Mouse (Mus musculus) NIH3T3 (cell line): ENCODE measurements at regions not wholly inside any gene's neighbourhood (a gene's known extent, or its start where the extent isn't known, plus 50 kb on each side); places are given as distances from the start of the nearest gene placed in this dataset.

ENCODE experiments used
- DNase-seq: peaks from one replicate; pipeline ENCODE4 v3.0.0-alpha.2; 2012; ENCODE audit warnings: low read depth

- DNase-seq: no peak
Observed at GRCm38 (mm10) chr16:93458598-93459496, 145.0 kb downstream of the Setd4 start.

GRCm38 (mm10) chr16:93458011-93458585, 145.8 kb downstream of the Setd4 start:
- no peak for DNase-seq

- peak; percentile 44 for DNase-seq
Observed at GRCm38 (mm10) chr16:93456706-93457425, 147.0 kb downstream of the Setd4 start.

GRCm38 (mm10) chr16:93454080-93454997, 149.5 kb downstream of the Setd4 start:
- peak; percentile 93 for DNase-seq

GRCm38 (mm10) chr16:93453056-93453455, 150.8 kb downstream of the Setd4 start:
- DNase-seq: no peak

GRCm38 (mm10) chr16:93450896-93451295, 153.0 kb downstream of the Setd4 start:
- no peak for DNase-seq

- DNase-seq: no peak
Observed at GRCm38 (mm10) chr16:93449925-93450324, 153.9 kb downstream of the Setd4 start.

GRCm38 (mm10) chr16:93448124-93448523, 155.7 kb downstream of the Setd4 start:
- no peak for DNase-seq

GRCm38 (mm10) chr16:93446970-93447369, 156.9 kb downstream of the Setd4 start:
- DNase-seq: no peak

GRCm38 (mm10) chr16:93446206-93446605, 157.7 kb downstream of the Setd4 start:
- DNase-seq: peak; percentile 31

- DNase-seq: peak; percentile 56
Observed at GRCm38 (mm10) chr16:93442837-93443236, 161.0 kb downstream of the Setd4 start.

- DNase-seq: no peak
Observed at GRCm38 (mm10) chr16:93437608-93438425, 166.0 kb downstream of the Setd4 start.

GRCm38 (mm10) chr16:93436732-93437131, 167.1 kb downstream of the Setd4 start:
- DNase-seq: no peak

GRCm38 (mm10) chr16:93431316-93431715, 172.5 kb downstream of the Setd4 start:
- no peak for DNase-seq

- peak; percentile 48 for DNase-seq
Observed at GRCm38 (mm10) chr16:93429324-93429781, 174.5 kb downstream of the Setd4 start.

- no peak for DNase-seq
Observed at GRCm38 (mm10) chr16:93427264-93427663, 176.6 kb downstream of the Setd4 start.

GRCm38 (mm10) chr16:93425731-93426130, 178.1 kb downstream of the Setd4 start:
- DNase-seq: no peak

GRCm38 (mm10) chr16:93423174-93423573, 180.7 kb downstream of the Setd4 start:
- DNase-seq: no peak

- no peak for DNase-seq
Observed at GRCm38 (mm10) chr16:93422221-93422620, 181.6 kb downstream of the Setd4 start.

- DNase-seq: no peak
Observed at GRCm38 (mm10) chr16:93418246-93418645, 185.6 kb downstream of the Setd4 start.

GRCm38 (mm10) chr16:93417831-93418230, 186.0 kb downstream of the Setd4 start:
- DNase-seq: no peak
